1 mouse cellular context compared by ENCODE assay signal in genomic region chr7:30025358-30025757, GRCm38 (mm10).
TF ChIP-seq lines count a peak whose summit lies in the region.

No protein-coding gene starts in this region.

TF ChIP-seq in myocyte, 11 proteins besides CTCF, POLR2A, EP300 and RAD21 (continued from another document):
- TF ChIP-seq E2F4 (IDR thresholded peaks at IDR 0.05; ENCODE audit: insufficient read depth) (no peak), TCF3 (IDR thresholded peaks at IDR 0.05; ENCODE audit: insufficient read length, low read depth) (no peak), SRF (IDR thresholded peaks at IDR 0.05; ENCODE audit: control insufficient read depth, insufficient read length, low read depth) (no peak), MYOD1 (IDR thresholded peaks at IDR 0.05; ENCODE audit: control insufficient read depth in 1 of 3, insufficient read length in 2 of 3, low read depth in 2 of 3) (no peak), REST (IDR thresholded peaks at IDR 0.05; ENCODE audit: insufficient read depth, insufficient read length) (no peak), MYOG (IDR thresholded peaks at IDR 0.05; ENCODE audit: control insufficient read depth in 1 of 3, insufficient read depth in 1 of 3, insufficient read length in 2 of 3, low read depth in 2 of 3) (no peak)
